Mouse (Mus musculus) hematopoietic multipotent progenitor cell, adult 10-12 weeks (in vitro differentiated cells): Measurements from ENCODE around the gene Ltbp4. TPM values are rescaled to one million over a fixed set of nuclear protein-coding genes. Genes with fewer than 3 reads are reported as not detected.

Experiments used
- polyA plus RNA-seq: library from polyadenylated mRNA; stranded (reverse); fragments of >175 nt; gene quantifications from 2 replicates; pipeline ENCODE4 v1.2.3, GENCODE M21; 2012; ENCODE audit warnings: low replicate concordance

Gene Ltbp4
- polyA plus RNA-seq = 1.6 and 4.7 TPM in 2 replicates

GRCm38 (mm10) chr7:27337175-27337853 lies at the start of gene Ltbp4:
TSS of gene Ltbp4 (minus strand) at chr7:27337692.

GRCm38 (mm10) chr7:27356861-27357594 lies 19.5 kb upstream of the Ltbp4 start, which contains the start of gene Gm20479:
TSS of gene Gm20479 (minus strand) at chr7:27357419.

GRCm38 (mm10) chr7:27355745-27356240 lies 18.3 kb upstream of the Ltbp4 start, which contains the start of gene Shkbp1:
TSS of gene Shkbp1 (minus strand) at chr7:27356019.

GRCm38 (mm10) chr7:27258205-27258899 lies 79.1 kb downstream of the Ltbp4 start, which contains the start of gene Numbl:
TSS of gene Numbl (plus strand) at chr7:27258433.

Other genes with a start within 250 kb of the Ltbp4 start
- gene Cyp2f2, start 217.8 kb downstream of the Ltbp4 start, polyA plus RNA-seq = not detected in 2 replicates
- gene Cyp2t4, start 184.0 kb downstream of the Ltbp4 start, polyA plus RNA-seq = not detected in 2 replicates
- gene Egln2, start 170.9 kb downstream of the Ltbp4 start, polyA plus RNA-seq = 85.8 and 214 TPM in 2 replicates
- 507 and 1,007 TPM in 2 replicates for gene Rab4b, start 158.8 kb downstream of the Ltbp4 start, polyA plus RNA-seq
- 0.13 TPM in 1 of 2 replicates, not detected in the other for gene Gm21983, start 156.6 kb downstream of the Ltbp4 start, polyA plus RNA-seq
- not detected in 2 replicates for gene Mia, start 156.5 kb downstream of the Ltbp4 start, polyA plus RNA-seq
- gene BC024978, start 141.9 kb downstream of the Ltbp4 start, polyA plus RNA-seq = 9.7 and 10.4 TPM in 2 replicates
- gene Snrpa, start 141.4 kb downstream of the Ltbp4 start, polyA plus RNA-seq = 179 and 552 TPM in 2 replicates
- 6.4 and 6.7 TPM in 2 replicates for gene Itpkc, start 109.0 kb downstream of the Ltbp4 start, polyA plus RNA-seq
- 41.1 and 48.7 TPM in 2 replicates for gene Coq8b, start 104.7 kb downstream of the Ltbp4 start, polyA plus RNA-seq
- gene Numbl, start 79.3 kb downstream of the Ltbp4 start, polyA plus RNA-seq = 2.6 and 5.3 TPM in 2 replicates
- gene Shkbp1, start 18.3 kb upstream of the Ltbp4 start, polyA plus RNA-seq = 259 and 317 TPM in 2 replicates
- not detected in 2 replicates for gene Gm20479, start 19.7 kb upstream of the Ltbp4 start, polyA plus RNA-seq
- gene Sptbn4, start 110.0 kb upstream of the Ltbp4 start, polyA plus RNA-seq = 0.42 and 0.73 TPM in 2 replicates
- 108 and 391 TPM in 2 replicates for gene Blvrb, start 110.3 kb upstream of the Ltbp4 start, polyA plus RNA-seq
- gene Sertad3, start 136.1 kb upstream of the Ltbp4 start, polyA plus RNA-seq = 13.7 and 44.3 TPM in 2 replicates
- gene Sertad1, start 149.2 kb upstream of the Ltbp4 start, polyA plus RNA-seq = 59.7 and 115 TPM in 2 replicates
- gene Prx, start 161.6 kb upstream of the Ltbp4 start, polyA plus RNA-seq = 0.80 and 1.3 TPM in 2 replicates
- gene Hipk4, start 185.6 kb upstream of the Ltbp4 start, polyA plus RNA-seq = 0.21 and 0.26 TPM in 2 replicates
- gene Pld3, start 215.5 kb upstream of the Ltbp4 start, polyA plus RNA-seq = 113 and 198 TPM in 2 replicates
- gene 2310022A10Rik, start 215.5 kb upstream of the Ltbp4 start, polyA plus RNA-seq = 34.1 and 37.4 TPM in 2 replicates